Mouse (Mus musculus) embryonic facial prominence, embryonic 11.5 days (tissue): ENCODE results near the gene Ebf1. TPM values are rescaled to one million over a fixed set of nuclear protein-coding genes. Genes with fewer than 3 reads are reported as not detected.

Experiments used
- ATAC-seq: fragments of 200-750 bp; cut with Nextera tagmentation; replicated peaks from 2 replicates; pipeline ENCODE4 v1.8.0; 2017; ENCODE audit warnings: low read depth; ENCODE audit not compliant: insufficient number of reproducible peaks, low FRiP score, low TSS enrichment
- DNase-seq: peaks from one replicate; pipeline ENCODE4 v3.0.0-alpha.2; 2015; ENCODE audit warnings: low spot score
- H3K27ac ChIP-seq: fragments of 300-500 bp; sonication (generic); replicated peaks from 2 replicates; pipeline ENCODE4 v1.5.1; 2014; ENCODE audit warnings: mild to moderate bottlenecking, low read depth, low read length, control low read depth
- H3K27me3 ChIP-seq: fragments of 300-500 bp; sonication (generic); 2 replicates; pipeline ENCODE4 v1.6.1; 2014; ENCODE audit warnings: mild to moderate bottlenecking, low read length, moderate library complexity, mixed read lengths; ENCODE audit not compliant: control insufficient read depth, insufficient read depth
- H3K36me3 ChIP-seq: fragments of 300-500 bp; sonication (generic); replicated peaks from 2 replicates; pipeline ENCODE4 v1.6.1; 2014; ENCODE audit warnings: low read depth, mild to moderate bottlenecking, low read length, moderate library complexity, mixed read lengths; ENCODE audit not compliant: control insufficient read depth, insufficient read depth
- H3K4me1 ChIP-seq: fragments of 300-500 bp; sonication (generic); 2 replicates; pipeline ENCODE4 v1.6.1; 2014; ENCODE audit warnings: low read length, mixed read lengths; ENCODE audit not compliant: control insufficient read depth, insufficient read depth
- H3K4me2 ChIP-seq: fragments of 300-500 bp; sonication (generic); 2 replicates; pipeline ENCODE4 v1.6.1; 2014; ENCODE audit warnings: low read depth, mild to moderate bottlenecking, control low read depth, low read length, moderate library complexity
- H3K4me3 ChIP-seq: fragments of 300-500 bp; sonication (generic); 2 replicates; pipeline ENCODE4 v1.5.1; 2014; ENCODE audit warnings: low read depth, low read length, control low read depth
- H3K9ac ChIP-seq: fragments of 300-500 bp; sonication (generic); replicated peaks from 2 replicates; pipeline ENCODE4 v1.6.1; 2014; ENCODE audit warnings: mild to moderate bottlenecking, control low read depth, low read length
- H3K9me3 ChIP-seq: fragments of 300-500 bp; sonication (generic); replicated peaks from 2 replicates; pipeline ENCODE4 v1.6.1; 2016; ENCODE audit warnings: mild to moderate bottlenecking, low read length, inconsistent platforms, mixed read lengths; ENCODE audit not compliant: control insufficient read depth
- WGBS: fragments of 180-500 bp; shearing (Covaris S2); extraction: QIAGEN DNeasy Blood & Tissue Kit; methylation state at CpG from one replicate; pipeline ENCODE4 v1.1.7; 2014; 5-methylcytosine and 5-hydroxymethylcytosine counted together
- polyA plus RNA-seq: library from polyadenylated mRNA; unstranded; fragments of >200 nt; fragmentation: Nextera tagmentation; extraction: Ambion mirVana; gene quantifications from 2 replicates; pipeline ENCODE4 v1.2.1, GENCODE M21; 2014

Ebf1 gene
- polyA plus RNA-seq, 1 experiment from 2014 or later = 47.9 TPM

- ATAC-seq (no peak), DNase-seq (no peak)
- Histone ChIP-seq H3K27ac (no peak overlapping the region), H3K27me3 (no peaks in the 10 kb centered on the region), H3K36me3 (no peaks in the 10 kb centered on the region), H3K4me1 (no peaks in the 10 kb centered on the region), H3K9ac (no peak overlapping the region), H3K4me3 (no peak overlapping the region), H3K4me2 (no peak overlapping the region), H3K9me3 (no peaks in the 10 kb centered on the region)
- 55% methylated on average over 8 of the region's 8 CpGs for WGBS
Observed at GRCm38 (mm10) chr11:44863910-44864309, 246.8 kb downstream of the Ebf1 start.

DNA sequence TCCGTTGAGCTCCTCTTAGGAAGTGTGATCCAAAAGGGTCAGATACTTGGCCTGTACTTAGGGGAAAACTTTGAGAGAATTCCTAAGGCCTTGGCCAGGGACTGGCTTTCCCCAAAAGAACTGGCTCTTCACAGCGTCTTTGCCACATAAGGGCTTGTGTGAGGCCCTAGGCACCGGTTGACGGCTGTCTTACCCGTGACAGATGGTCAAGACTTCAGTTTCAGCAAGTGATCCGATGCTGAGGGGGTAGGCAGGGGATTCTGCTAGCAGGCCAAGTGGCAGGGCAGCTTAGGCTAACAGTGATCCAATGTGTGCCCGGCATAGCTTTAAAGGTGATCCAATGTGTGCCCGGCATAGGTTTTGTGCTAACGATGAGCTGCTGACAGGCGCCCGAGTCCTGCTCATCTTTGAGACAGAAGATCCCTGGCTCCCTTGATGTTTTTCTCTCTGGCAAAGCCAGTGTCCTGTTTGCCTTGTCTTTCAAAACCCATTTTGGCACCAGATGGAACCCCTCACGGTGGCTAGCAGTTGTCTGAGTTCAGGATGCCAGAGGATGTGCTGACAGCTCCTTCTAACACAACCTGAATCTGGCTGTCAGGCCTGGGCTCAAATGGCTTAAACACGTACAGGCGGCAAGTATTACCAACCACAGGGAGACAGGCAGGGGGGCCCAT lies 249.5 kb downstream of the Ebf1 start:
- H3K36me3 ChIP-seq = no peaks in the 10 kb centered on the region
- H3K4me1 ChIP-seq = no peaks in the 10 kb centered on the region
- H3K27me3 ChIP-seq = no peaks in the 10 kb centered on the region
- no peak overlapping the region for H3K4me3 ChIP-seq
- H3K9ac ChIP-seq = no peak overlapping the region
- no peaks in the 10 kb centered on the region for H3K9me3 ChIP-seq
- DNase-seq (no peak), ATAC-seq (no peak)
- H3K4me2 ChIP-seq = no peak overlapping the region
- WGBS = 65% methylated on average over 14 of the region's 14 CpGs
- H3K27ac ChIP-seq = no peak overlapping the region

DNA sequence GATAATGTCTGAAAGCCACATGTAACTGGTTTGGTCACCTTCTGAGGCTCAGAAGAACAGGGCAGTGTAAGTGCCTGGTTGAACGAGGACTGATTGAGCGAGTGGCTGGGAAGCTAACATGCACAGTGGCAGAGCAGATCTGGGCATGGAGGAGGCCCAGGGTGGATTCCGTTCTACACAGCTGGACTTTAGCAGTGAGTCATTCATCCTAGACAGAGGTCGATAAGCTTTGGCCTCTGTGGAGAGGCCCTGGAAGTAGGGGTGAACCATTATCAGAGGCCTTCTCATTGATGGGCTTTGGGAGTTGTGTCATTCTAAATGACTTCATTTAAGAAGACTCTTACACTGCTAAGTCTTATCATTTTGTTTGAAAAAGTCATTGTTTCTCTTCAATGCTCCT lies 250.3 kb downstream of the Ebf1 start:
- no peak for ATAC-seq
- Histone ChIP-seq H3K27ac (no peak overlapping the region), H3K4me3 (no peak overlapping the region), H3K9me3 (no peaks in the 10 kb centered on the region), H3K9ac (no peak overlapping the region), H3K4me1 (no peaks in the 10 kb centered on the region), H3K4me2 (no peak overlapping the region), H3K36me3 (no peaks in the 10 kb centered on the region), H3K27me3 (no peaks in the 10 kb centered on the region)
- no peak for DNase-seq
- 66% methylated on average over 4 of the region's 4 CpGs for WGBS

GRCm38 (mm10) chr11:44873876-44874275 lies 256.8 kb downstream of the Ebf1 start:
- Histone ChIP-seq H3K4me3 (no peak overlapping the region), H3K9me3 (no peaks in the 10 kb centered on the region), H3K4me1 (no peaks in the 10 kb centered on the region), H3K4me2 (no peak overlapping the region), H3K27ac (no peak overlapping the region), H3K36me3 (no peaks in the 10 kb centered on the region), H3K9ac (no peak overlapping the region), H3K27me3 (no peaks in the 10 kb centered on the region)
- WGBS = 83% methylated on average over 1 of the region's 1 CpGs
- DNase-seq (no peak), ATAC-seq (no peak)

GRCm38 (mm10) chr11:44875171-44875570 lies 258.1 kb downstream of the Ebf1 start:
- no peak overlapping the region for H3K9ac ChIP-seq
- H3K4me3 ChIP-seq = no peak overlapping the region
- H3K27me3 ChIP-seq = no peaks in the 10 kb centered on the region
- no peak for ATAC-seq
- 80% methylated on average over 3 of the region's 3 CpGs for WGBS
- no peaks in the 10 kb centered on the region for H3K4me1 ChIP-seq
- H3K36me3 ChIP-seq = no peaks in the 10 kb centered on the region
- no peak overlapping the region for H3K4me2 ChIP-seq
- DNase-seq = no peak
- no peaks in the 10 kb centered on the region for H3K9me3 ChIP-seq
- H3K27ac ChIP-seq = no peak overlapping the region

- ATAC-seq = no peak
- no peak overlapping the region for H3K4me3 ChIP-seq
- H3K4me2 ChIP-seq = no peak overlapping the region
- no peak for DNase-seq
- no peaks in the 10 kb centered on the region for H3K4me1 ChIP-seq
- H3K9me3 ChIP-seq = no peaks in the 10 kb centered on the region
- WGBS = 60% methylated on average over 9 of the region's 9 CpGs
- no peak overlapping the region for H3K27ac ChIP-seq
- no peak overlapping the region for H3K9ac ChIP-seq
- no peaks in the 10 kb centered on the region for H3K27me3 ChIP-seq
- no peaks in the 10 kb centered on the region for H3K36me3 ChIP-seq
Observed at GRCm38 (mm10) chr11:44881056-44881683, 264.1 kb downstream of the Ebf1 start.

DNA sequence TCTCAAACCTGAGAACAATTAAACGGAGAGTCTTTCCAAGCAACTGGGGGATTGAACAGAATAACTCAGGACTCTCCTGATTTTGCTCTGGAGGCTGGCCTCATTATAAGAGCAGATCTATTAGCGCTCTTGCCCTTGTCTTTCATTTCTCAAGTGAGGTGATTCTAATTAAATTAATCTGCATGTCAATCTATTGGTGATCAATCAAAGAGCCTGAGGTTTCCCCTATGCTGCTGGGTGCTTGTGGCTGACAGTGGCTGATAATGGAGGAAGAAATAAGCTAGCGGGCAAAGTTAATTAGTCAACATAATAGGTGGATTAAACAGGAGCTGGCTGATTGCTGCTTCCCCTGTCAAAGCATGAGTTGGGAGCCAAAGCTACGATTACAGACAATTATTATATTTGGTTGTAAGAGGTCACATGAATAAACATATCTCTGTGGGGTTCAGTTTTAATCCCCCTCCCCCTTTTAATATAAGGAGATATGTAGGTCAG lies 265.4 kb downstream of the Ebf1 start:
- H3K4me2 ChIP-seq = no peak overlapping the region
- H3K4me1 ChIP-seq = no peaks in the 10 kb centered on the region
- H3K36me3 ChIP-seq = no peaks in the 10 kb centered on the region
- 57% methylated on average over 4 of the region's 4 CpGs for WGBS
- no peak overlapping the region for H3K27ac ChIP-seq
- no peak for DNase-seq
- no peaks in the 10 kb centered on the region for H3K9me3 ChIP-seq
- no peak for ATAC-seq
- H3K9ac ChIP-seq = no peak overlapping the region
- no peaks in the 10 kb centered on the region for H3K27me3 ChIP-seq
- H3K4me3 ChIP-seq = no peak overlapping the region

GRCm38 (mm10) chr11:44884337-44884736 lies 267.2 kb downstream of the Ebf1 start:
- H3K9me3 ChIP-seq = no peaks in the 10 kb centered on the region
- no peak overlapping the region for H3K4me2 ChIP-seq
- no peaks in the 10 kb centered on the region for H3K36me3 ChIP-seq
- no peak overlapping the region for H3K4me3 ChIP-seq
- WGBS = 86% methylated on average over 3 of the region's 3 CpGs
- no peaks in the 10 kb centered on the region for H3K4me1 ChIP-seq
- H3K27me3 ChIP-seq = no peaks in the 10 kb centered on the region
- ATAC-seq (no peak), DNase-seq (no peak)
- no peak overlapping the region for H3K27ac ChIP-seq
- H3K9ac ChIP-seq = no peak overlapping the region
